Mouse (Mus musculus) neutrophil, adult 65 days (primary cell): Measurements from ENCODE around the gene Ptprg. TPM values are rescaled to one million over a fixed set of nuclear protein-coding genes. Genes with fewer than 3 reads are reported as not detected.

Source experiments
- total RNA-seq: library from RNA; stranded (reverse); gene quantifications from 2 replicates; pipeline ENCODE4 v1.2.4, GENCODE M21; 2023

Gene Ptprg
- 0.25 TPM in 1 of 2 replicates, not detected in the other for total RNA-seq

GRCm38 (mm10) chr14:11553273-11553665 lies at the start of gene Ptprg:
Gene Ptprg (plus strand): TSS chr14:11553532.

GRCm38 (mm10) chr14:12283641-12284040 lies 730.3 kb downstream of the Ptprg start, which contains the start of gene Gm49355:
Gene Gm49355 (plus strand): TSS chr14:12283976.

GRCm38 (mm10) chr14:12284141-12284912 lies 731.0 kb downstream of the Ptprg start, which contains the start of gene 3830406C13Rik:
Gene 3830406C13Rik (plus strand): TSS chr14:12284173.

Other genes with a start within 250 kb of the Ptprg start
- gene Gm3839, start 196.8 kb upstream of the Ptprg start, total RNA-seq = 0.27 TPM in 1 of 2 replicates, not detected in the other